Mouse (Mus musculus) c-Kit-negative CD71-positive TER-119-positive erythroid progenitor cells, embryonic 14.5 days (primary cell): ENCODE data around the gene Rnf215.
"Not testable (repeated sequence)": the region's sequence is repeated elsewhere in the genome, so short reads cannot be mapped to it uniquely, and the experiment has no call there.

Experiments used
- DNase-seq: peaks from one replicate; pipeline ENCODE4 v3.0.0-alpha.2; 2013; ENCODE audit warnings: low read depth, low spot score

The Rnf215 gene

GRCm38 (mm10) chr11:4113496-4113895 is 21.5 kb upstream of the Rnf215 start:
- DNase-seq = no peak

DNA sequence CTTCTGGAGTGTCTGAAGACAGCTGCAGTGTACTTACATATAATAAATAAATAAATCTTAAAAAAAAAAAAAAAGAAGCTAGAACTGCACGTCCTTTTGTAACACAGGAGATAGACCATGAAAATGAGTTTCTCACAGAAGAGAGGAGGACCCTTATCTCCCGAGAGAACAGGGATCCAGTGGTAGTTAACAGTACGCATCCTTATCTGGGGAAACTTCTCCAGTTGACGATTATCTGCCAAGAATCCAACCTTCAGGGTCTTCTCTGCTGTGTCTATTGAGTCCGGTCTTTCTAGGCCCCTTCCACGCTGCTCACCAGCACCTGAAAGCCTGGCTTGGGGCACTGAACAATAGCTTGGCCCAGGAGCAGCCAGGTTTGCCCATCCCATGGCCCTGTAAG is 21.0 kb upstream of the Rnf215 start:
- DNase-seq = no peak

DNA sequence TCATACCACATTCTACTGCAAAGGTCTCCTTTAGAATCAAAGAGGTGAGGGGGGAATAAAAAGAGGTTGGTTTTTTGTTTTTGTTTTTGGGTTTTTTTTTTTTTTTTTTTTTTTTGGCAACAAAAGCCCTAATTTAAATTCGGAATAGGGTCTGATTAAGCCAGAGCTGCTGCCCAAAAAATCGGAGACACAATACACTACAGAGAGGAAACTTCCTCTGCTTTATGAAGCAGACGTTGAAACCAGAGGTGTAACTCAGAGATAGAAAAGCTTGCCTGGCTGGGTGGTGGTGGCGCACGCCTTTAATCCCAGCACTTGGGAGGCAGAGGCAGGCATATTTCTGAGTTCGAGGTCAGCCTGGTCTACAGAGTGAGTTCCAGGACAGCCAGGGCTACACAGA is 20.5 kb upstream of the Rnf215 start:
- not testable (repeated sequence) for DNase-seq

DNA sequence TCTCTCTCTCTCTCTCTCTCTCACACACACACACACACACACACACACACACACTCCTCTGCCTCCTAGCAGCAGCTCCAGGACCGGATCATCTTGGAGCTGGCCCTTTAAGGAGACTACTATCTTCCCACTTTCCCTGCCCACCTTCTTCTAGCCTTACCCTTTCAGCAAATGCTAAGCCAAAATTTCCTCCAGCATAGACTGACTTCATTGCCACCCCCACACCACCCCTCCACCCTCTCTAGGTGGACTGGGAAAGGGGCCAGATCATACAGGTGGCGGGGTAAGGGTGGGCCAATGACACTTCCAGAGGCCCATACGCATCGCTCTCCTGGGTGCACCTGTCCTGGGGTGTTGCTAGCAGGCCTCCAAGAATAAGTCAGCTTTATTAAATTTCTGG is 19.6 kb upstream of the Rnf215 start:
- DNase-seq = no peak

- DNase-seq = no peak
These were observed 18.4 kb upstream of the Rnf215 start for GRCm38 (mm10) chr11:4116458-4117141.

DNA sequence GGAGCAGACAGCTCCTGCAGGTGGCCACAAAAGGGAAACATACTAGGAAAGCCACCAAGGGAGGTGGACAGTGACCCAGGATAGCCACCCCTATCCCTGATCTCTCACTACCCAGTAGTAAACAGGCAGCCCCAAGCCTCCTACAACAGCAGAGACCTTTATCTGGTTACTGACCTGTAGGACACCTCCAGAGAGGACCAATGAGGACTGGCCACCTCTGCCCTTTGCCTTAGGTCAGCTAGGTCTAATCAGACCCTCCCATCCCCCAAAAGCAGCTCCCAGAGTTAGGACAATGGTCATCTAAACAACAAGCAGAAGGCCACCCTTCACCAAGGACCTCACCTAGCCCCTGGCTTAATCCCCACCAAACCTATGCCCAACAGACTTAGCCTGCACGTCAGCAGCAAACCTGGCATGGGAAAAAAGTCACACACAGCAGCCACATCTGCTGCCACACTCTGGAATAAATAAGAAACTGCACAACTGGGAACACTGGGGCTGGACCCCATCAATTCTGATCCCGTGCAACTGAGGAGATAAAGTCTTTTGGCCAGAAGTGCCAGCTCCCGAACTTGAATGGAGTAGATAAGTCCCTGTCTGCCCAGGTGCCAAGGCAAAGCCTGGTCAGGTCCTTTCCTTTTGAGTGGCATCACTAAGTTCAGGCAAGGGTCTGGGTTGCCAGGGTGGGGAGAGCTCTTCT is 17.5 kb upstream of the Rnf215 start:
- DNase-seq = no peak

DNA sequence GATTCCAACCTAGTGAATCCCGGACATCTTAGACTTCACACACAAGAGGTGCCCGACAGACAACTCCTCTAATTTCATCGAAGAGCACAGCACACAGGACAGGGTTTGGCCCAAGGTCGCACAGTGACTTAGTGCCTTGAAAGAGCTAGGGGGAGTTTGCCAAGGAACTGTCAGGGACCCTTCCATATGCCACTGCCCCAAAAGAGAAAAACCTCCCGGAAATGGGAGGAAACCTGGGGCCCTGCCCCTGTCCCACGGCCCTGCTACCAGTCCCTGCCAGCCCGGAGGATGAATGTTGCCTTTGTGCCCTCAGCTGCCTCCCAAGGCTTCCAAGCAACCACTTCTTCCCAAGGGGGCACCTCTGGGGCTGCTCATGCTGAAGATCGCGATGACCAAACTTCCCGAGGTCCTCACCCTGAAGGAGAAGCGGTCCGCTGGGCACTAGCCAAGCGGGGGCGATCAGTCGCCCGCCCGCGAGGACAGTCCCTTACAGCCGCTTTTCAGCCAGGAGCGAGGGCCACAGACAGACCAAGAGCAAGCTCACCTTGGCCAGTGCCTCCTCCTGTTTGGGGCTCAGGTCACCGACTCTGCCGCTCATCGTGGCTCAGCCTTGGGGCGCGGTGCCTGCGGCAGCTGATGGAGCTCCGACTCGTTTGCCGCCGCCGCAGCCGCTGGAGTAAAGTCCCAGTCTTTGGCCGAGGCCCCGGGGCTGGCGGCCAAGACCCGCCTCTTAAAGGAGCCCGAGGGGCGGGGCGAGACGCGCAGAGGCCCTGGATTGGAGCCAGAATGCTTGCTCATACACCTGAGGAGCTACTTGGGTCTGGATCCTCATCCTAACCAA is 16.7 kb upstream of the Rnf215 start:
- DNase-seq = no peak

DNA sequence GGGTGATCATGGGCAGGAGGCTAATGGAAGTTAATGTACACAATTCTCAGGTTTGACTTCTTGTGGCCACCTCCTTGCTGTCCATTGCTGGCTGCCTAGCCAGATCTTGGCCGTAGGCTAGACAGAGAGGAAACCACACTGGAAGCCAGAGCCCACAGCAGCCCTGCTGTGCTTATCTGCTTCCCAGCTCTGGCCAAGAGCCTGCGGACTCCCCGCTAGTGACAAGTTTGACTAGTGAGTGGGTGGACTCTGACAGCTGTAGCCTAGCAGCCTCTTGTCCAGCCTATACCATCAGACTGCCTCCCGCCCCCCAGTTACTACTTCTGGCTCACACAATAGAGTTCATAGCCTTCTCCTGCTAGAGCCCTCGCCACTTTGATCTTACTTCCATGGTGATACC is 15.4 kb upstream of the Rnf215 start:
- no peak for DNase-seq

- DNase-seq = no peak
These were observed 13.3 kb upstream of the Rnf215 start for GRCm38 (mm10) chr11:4121691-4122090.

DNA sequence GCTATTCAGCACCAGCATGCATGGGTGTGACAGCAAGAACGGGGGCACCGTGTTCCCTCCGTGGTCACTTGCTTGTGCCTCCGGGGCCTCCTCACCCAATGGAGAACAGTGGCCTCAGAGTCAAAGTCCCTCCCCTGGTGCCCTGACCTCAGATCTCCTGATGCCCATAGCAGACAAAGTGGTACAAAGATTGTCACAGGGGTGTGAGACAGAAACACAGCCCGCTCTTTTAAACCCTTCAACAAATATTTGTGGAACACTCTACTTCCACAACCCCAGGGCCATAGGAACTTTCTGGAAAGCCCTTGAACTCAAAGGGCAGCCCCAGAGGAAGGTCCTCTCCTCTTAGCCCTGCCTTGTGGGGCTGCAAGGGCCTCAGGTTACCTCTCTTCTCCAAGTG is 12.8 kb upstream of the Rnf215 start:
- DNase-seq = no peak

DNA sequence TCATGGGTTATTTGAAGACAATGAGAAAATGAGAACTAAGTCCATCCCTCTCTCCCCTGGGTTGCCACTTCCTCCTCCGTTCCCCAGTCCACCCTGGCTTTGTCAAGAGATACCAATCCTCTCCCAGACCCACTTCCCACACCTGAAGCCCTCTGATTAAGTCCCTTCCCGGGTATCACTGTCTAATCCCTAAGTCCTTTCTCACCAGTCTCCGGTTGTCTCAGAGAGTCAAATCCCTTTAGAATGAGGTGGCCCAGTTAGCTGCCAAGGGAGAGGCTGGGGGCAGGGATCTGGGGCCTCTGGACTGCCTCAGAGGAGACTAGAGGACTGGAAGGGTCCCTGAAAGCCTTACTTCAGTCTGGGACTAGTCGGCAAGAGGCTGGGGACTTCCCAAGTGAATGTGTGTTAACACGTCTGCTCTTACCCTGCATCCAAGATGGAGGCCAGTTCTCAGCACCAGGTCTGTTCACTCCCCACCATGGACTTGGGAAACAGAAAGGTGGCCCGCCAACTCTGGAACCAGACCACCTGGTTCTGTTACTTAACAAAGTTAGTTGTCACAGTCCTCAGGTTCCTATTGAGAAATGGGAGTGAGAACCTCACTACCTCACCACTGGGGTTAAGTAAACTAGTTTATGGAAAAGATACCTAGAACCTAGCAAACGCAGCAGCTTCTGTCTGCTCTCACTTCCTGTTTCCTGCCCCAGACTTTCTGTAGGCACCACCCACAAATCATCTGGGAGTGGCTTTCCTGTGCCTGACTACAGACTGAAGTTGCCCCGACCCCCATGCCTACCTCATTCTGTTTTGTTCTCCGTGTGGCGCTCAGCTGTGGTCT is 12.0 kb upstream of the Rnf215 start, which contains the start of gene Sec14l2:
Gene Sec14l2 (minus strand): TSS at position 674 of the 838 bp plus-strand sequence.
- DNase-seq = no peak

DNA sequence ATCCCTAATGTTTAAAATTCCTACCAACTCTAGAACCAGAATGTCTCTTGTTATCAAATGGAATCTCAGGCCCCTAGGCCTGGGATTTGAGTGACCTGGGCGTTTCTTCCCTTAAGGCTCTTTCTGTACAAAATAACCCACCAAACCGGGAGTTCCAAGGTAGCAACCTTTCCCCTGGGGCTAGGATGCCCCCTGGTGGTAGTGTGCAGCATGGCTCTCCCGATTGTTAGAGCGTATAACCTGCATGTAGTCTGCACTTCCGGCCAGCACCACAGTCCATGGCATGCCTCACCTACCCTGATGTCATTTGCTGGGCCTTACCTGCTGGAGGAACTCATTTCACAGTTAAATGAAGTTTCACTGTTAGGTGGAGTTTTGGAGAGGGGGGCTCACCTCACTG is 11.1 kb upstream of the Rnf215 start:
- peak; percentile 31 for DNase-seq

DNA sequence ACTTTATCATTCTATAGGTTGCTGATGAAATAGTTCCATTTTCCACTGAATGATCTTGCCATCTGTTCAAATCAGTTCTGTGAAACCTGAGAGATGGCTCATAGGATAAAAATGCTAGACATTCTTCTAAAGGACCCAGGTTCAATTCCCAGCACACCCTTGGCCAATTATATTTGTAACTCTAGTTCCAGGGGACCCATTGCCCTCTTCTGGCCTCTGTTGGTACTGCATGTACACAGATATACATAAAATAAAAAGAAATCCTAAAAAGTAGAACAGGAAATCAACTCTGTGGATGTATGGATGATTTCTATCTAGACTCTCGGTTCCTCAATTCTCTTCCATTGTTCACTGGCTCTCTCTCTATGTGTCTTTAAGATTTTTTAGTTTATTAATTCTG is 7.9 kb upstream of the Rnf215 start:
- no peak for DNase-seq

DNA sequence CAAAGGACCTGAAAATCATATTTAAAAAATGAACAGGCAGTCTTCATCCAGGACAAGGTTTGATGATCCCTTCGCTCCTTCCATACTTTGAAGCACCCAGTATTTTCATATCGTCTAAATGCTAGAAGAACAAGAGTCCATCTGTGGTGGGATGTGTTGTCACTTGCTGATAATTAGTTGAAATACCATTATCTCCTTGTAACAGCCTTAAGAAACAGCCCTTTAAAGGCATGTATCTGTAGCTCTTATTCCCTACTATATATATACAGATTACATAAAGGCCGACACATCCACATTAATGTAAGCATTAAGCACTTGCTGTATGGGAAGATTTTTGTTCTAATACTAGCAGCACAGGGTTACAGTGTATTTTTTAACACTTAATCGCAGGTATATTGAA is 6.5 kb upstream of the Rnf215 start:
- DNase-seq = not testable (repeated sequence)

DNA sequence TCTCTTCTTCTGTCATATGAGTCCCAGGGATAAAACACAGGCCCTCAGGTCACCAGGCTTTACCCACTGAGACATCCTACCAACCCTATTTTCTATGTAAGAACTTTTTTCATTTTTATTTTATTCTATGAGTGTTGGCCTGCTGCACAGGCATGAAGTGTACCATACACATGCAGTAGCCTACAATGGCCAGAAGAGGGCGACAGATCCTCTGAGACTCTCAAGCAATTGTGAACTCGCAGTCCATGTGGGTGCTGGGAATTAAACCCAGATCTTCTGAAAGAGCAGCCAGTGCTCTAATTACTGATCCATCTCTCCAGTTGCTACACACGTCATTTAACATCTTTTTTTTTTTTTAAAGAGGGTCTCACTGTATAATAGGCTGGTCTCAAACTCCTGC is 1.6 kb upstream of the Rnf215 start:
- peak; percentile 46 for DNase-seq

DNA sequence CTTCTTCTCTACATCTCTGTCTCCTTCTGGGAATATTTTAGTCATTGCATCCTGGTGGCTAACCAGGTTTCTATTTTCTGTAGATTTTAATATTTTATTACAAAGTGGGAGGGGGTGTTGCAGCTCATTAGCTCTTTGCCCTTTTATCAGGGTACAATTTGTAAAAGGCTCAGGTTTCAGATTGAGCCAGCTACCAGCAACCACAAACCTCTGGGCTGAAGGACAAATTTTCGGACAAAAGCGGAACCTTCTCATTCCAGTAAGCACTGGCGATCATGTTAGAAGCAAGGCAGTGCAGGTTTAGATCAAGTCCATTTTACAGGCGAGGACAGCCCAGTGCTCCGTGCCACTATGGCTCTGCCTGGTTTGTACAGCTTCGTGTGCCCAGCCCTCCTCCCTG is 602 bp upstream of the Rnf215 start:
- DNase-seq = no peak

DNA sequence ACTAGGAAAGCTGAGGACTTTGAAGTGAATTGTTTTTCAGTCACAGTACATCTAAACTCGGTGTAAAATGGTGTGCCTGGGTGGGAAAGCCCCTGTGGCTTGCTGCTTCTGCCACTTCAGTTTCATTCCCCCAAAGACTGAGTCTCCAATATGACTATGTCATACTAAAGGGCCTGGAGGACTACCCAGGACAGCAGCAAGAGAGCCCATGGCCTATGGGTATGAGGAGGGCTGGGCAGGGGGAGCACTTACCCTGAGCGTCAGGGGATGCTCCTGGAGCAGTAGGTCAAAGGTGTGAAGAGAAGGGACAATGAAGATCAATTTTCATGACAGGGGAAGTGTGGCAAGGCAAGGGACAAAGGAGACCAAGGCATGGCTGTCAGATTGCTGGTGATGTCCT is 4.0 kb downstream of the Rnf215 start:
- no peak for DNase-seq

DNA sequence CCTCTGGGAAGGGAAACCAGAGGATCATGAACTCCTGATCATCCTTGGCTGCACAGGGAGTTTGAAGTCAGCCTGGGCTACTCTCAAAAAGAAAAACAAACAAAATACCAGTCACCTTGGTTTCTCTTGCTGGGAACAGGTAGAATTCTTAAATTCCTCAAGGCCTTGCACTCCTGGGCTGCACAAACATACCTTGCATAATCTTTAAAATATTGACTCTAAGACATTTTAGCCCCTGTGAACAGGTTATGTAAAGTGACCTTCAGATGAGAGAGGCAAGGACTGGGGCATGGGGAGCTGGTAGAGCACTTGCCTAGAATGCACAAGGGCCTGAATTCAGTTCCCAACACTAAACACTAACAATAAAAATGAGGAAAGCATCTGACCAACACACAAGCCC is 6.5 kb downstream of the Rnf215 start:
- DNase-seq = no peak

GRCm38 (mm10) chr11:4142352-4142751 is 7.3 kb downstream of the Rnf215 start:
- no peak for DNase-seq

- no peak for DNase-seq
These were observed 8.5 kb downstream of the Rnf215 start for GRCm38 (mm10) chr11:4143281-4144062.

GRCm38 (mm10) chr11:4146381-4146780 is 11.4 kb downstream of the Rnf215 start:
- DNase-seq = no peak
